Mouse (Mus musculus): ENCODE measurements around the gene Zfp114. TPM values are rescaled to one million over a fixed set of nuclear protein-coding genes. Genes with fewer than 3 reads are reported as not detected.

The Zfp114 gene
- polyA plus RNA-seq, 1 experiment from 2014 or later = 1.2 TPM

DNA sequence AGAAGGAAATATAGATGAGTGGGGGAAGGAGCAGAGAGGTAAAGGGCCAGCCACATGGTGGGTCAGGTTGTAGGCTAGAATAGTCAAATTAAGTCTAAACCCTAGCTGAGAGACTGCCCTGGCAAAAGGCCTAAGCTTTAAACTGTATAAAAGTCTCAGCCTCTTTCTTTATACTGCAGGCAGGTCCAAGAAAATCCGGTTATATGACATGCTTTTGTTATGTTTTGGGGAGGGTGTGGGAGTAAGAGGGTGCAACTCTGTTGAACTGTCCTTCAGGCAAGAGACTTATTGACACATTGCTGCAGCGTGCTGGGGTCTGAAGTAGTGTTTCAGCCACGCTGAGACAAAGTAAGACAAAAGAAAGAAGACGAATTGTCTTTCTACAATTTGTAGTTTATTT lies 2.7 kb upstream of the Zfp114 start:
- Histone ChIP-seq H3K9ac (ENCODE audit: low read length) (no peak overlapping the region), H3K9me3 (ENCODE audit: control insufficient read depth, low read length) (no peaks in the 10 kb centered on the region), H3K36me3 (ENCODE audit: control insufficient read depth, insufficient read depth, low read length) (no peaks in the 10 kb centered on the region), H3K4me1 (replicated peaks; ENCODE audit: control insufficient read depth, insufficient read depth) (no peaks in the 10 kb centered on the region), H3K4me2 (replicated peaks; ENCODE audit: low read depth) (no peak overlapping the region), H3K4me3 (ENCODE audit: low read depth, low read length) (no peak overlapping the region), H3K27me3 (ENCODE audit: control insufficient read depth, insufficient read depth, low read length) (no peaks in the 10 kb centered on the region), H3K27ac (replicated peaks) (no peak overlapping the region)
- DNase-seq (ENCODE audit: low spot score) (no peak), ATAC-seq (ENCODE audit: low FRiP score, low TSS enrichment) (no peak)
- TF ChIP-seq CTCF (IDR thresholded peaks at IDR 0.05; ENCODE audit: low read depth) = no peak
- TF ChIP-seq EP300 (optimal IDR thresholded peaks at IDR 0.05) = no peak
- 44% methylated on average over 4 of the region's 4 CpGs for WGBS

DNA sequence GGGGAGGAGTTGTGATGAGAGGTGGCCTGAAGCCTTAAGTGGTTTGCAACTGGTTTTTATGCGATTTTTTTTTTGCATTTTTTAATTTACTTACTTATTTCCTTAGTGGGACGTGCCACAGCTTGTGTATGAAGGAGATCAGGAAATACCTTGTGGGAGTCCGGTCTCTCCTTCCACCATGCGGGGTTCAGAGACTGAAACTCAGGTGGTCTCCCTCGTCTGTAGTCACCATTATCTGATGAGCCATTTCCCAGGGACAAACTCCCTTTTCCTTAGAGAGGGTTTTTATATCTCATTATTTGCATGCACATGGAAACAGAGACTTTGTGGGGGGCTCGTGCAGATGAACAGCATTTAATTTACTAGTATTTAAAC lies 464 bp downstream of the Zfp114 start:
- TF ChIP-seq EP300 (optimal IDR thresholded peaks at IDR 0.05) (no peak), CTCF (IDR thresholded peaks at IDR 0.05; ENCODE audit: low read depth) (no peak)
- ATAC-seq (ENCODE audit: low FRiP score, low TSS enrichment) = 0 out of 2 replicates have a peak, but pooled peaks have one; percentile 8
- Histone ChIP-seq H3K4me2 (replicated peaks; ENCODE audit: low read depth) (peak overlapping the region; percentile 50), H3K9ac (ENCODE audit: low read length) (peak overlapping the region; percentile 56; the same call in 1 of the 2 replicates), H3K4me1 (replicated peaks; ENCODE audit: control insufficient read depth, insufficient read depth) (no peaks in the 10 kb centered on the region), H3K36me3 (ENCODE audit: control insufficient read depth, insufficient read depth, low read length) (no peaks in the 10 kb centered on the region), H3K9me3 (ENCODE audit: control insufficient read depth, low read length) (no peaks in the 10 kb centered on the region), H3K4me3 (ENCODE audit: low read depth, low read length) (peak overlapping the region; percentile 61), H3K27me3 (ENCODE audit: control insufficient read depth, insufficient read depth, low read length) (no peaks in the 10 kb centered on the region), H3K27ac (replicated peaks) (no peak overlapping the region)
- DNase-seq (ENCODE audit: low spot score) = no peak
- 51% methylated on average over 6 of the region's 6 CpGs for WGBS

DNA sequence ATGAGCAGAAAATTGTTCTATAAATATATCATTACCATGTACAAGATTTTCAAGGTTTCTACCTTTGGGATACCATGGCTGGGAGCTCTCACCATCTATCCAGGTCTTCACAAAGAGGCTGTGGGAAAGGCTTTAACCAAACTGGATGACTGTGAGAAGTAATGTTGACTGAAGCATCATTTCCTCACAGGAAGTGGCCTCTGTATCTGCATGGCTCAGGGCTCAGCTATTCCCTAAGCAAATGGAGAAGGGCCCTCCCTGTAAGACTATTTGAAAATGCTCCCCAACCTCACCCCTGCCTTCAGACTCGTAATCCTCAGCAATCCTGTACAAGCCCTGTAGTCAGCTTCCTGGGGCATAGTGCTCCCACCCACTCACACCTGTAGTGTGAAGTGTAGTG lies 12.8 kb downstream of the Zfp114 start:
- DNase-seq (ENCODE audit: low spot score) = no peak
- Histone ChIP-seq H3K9ac (ENCODE audit: low read length) (no peak overlapping the region), H3K27ac (replicated peaks) (no peak overlapping the region), H3K4me3 (ENCODE audit: low read depth, low read length) (no peak overlapping the region), H3K36me3 (ENCODE audit: control insufficient read depth, insufficient read depth, low read length) (no peaks in the 10 kb centered on the region), H3K4me2 (replicated peaks; ENCODE audit: low read depth) (no peak overlapping the region), H3K27me3 (ENCODE audit: control insufficient read depth, insufficient read depth, low read length) (no peaks in the 10 kb centered on the region), H3K9me3 (ENCODE audit: control insufficient read depth, low read length) (no peaks in the 10 kb centered on the region), H3K4me1 (replicated peaks; ENCODE audit: control insufficient read depth, insufficient read depth) (no peaks in the 10 kb centered on the region)
- TF ChIP-seq EP300 (optimal IDR thresholded peaks at IDR 0.05) (no peak), CTCF (IDR thresholded peaks at IDR 0.05; ENCODE audit: low read depth) (no peak)
- 69% methylated on average over 1 of the region's 1 CpGs for WGBS
- no peak for ATAC-seq (ENCODE audit: low FRiP score, low TSS enrichment)

DNA sequence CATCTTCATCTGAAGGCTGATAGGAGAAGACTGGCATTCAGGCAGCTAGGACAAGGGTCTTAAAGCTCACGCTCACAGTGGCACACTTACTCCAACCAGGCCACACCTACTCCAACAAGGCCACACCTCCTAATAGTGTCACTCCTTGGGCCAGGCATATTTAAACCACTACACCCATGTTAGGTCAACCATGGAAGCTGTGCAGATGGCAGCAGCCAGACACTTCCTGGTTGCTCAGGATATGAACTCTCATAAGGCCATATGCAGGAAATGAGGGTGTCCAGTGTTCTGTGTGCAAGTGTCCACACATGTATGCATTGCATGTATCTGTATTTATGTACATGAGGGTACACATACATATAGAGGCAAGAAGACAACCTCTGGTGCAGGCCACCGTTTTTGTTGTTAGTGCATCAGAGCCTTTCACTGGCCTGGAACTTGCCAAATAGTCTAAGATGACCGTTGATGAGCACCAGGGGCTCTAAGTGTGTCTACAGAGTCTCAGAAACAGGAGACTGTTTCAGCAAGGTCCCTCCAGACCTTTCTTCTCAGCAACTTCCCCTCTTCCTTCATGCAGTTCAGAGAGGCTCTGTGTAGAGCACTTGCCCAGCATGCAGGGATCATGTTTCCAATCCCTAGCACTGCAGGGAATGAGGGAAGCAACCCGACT lies 14.2 kb downstream of the Zfp114 start:
- Histone ChIP-seq H3K27me3 (ENCODE audit: control insufficient read depth, insufficient read depth, low read length) (no peaks in the 10 kb centered on the region), H3K9ac (ENCODE audit: low read length) (no peak overlapping the region), H3K4me1 (replicated peaks; ENCODE audit: control insufficient read depth, insufficient read depth) (no peaks in the 10 kb centered on the region), H3K27ac (replicated peaks) (no peak overlapping the region), H3K4me2 (replicated peaks; ENCODE audit: low read depth) (no peak overlapping the region), H3K4me3 (ENCODE audit: low read depth, low read length) (no peak overlapping the region), H3K36me3 (ENCODE audit: control insufficient read depth, insufficient read depth, low read length) (peaks cover under 1% of the 10 kb centered on the region; the same call in 1 of the 2 replicates), H3K9me3 (ENCODE audit: control insufficient read depth, low read length) (no peaks in the 10 kb centered on the region)
- 67% methylated on average over 4 of the region's 4 CpGs for WGBS
- DNase-seq (ENCODE audit: low spot score) (no peak), ATAC-seq (ENCODE audit: low FRiP score, low TSS enrichment) (no peak)
- TF ChIP-seq EP300 (optimal IDR thresholded peaks at IDR 0.05) = no peak
- TF ChIP-seq CTCF (IDR thresholded peaks at IDR 0.05; ENCODE audit: low read depth) = no peak

DNA sequence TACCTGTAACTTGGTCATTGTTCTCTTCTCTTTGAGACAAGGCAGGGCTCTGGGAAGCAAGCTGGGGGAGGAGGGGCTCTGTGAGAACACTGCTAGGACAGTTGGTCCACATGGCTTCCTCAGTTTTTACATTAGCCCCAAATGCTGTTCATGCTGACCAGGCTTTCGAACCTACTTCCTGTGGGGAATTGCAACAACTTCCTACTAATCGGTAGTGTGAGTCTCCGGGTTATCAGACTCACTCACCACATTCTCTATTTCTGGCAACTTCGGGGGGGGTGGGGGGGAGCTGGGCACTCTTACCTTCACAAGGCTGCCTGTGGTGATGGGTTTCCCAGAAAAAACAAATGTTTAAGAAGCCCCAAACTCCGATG lies 14.7 kb downstream of the Zfp114 start:
- H3K4me3 ChIP-seq (ENCODE audit: low read depth, low read length) = no peak overlapping the region
- H3K9ac ChIP-seq (ENCODE audit: low read length) = no peak overlapping the region
- no peaks in the 10 kb centered on the region for H3K4me1 ChIP-seq (replicated peaks; ENCODE audit: control insufficient read depth, insufficient read depth)
- no peaks in the 10 kb centered on the region for H3K9me3 ChIP-seq (ENCODE audit: control insufficient read depth, low read length)
- DNase-seq (ENCODE audit: low spot score) (no peak), ATAC-seq (ENCODE audit: low FRiP score, low TSS enrichment) (no peak)
- no peak overlapping the region for H3K4me2 ChIP-seq (replicated peaks; ENCODE audit: low read depth)
- peaks cover 6% of the 10 kb centered on the region; the same call in 1 of the 2 replicates for H3K36me3 ChIP-seq (ENCODE audit: control insufficient read depth, insufficient read depth, low read length)
- 69% methylated on average over 5 of the region's 5 CpGs for WGBS
- TF ChIP-seq EP300 (optimal IDR thresholded peaks at IDR 0.05) = no peak
- TF ChIP-seq CTCF (IDR thresholded peaks at IDR 0.05; ENCODE audit: low read depth) = no peak
- no peak overlapping the region for H3K27ac ChIP-seq (replicated peaks)
- H3K27me3 ChIP-seq (ENCODE audit: control insufficient read depth, insufficient read depth, low read length) = no peaks in the 10 kb centered on the region

DNA sequence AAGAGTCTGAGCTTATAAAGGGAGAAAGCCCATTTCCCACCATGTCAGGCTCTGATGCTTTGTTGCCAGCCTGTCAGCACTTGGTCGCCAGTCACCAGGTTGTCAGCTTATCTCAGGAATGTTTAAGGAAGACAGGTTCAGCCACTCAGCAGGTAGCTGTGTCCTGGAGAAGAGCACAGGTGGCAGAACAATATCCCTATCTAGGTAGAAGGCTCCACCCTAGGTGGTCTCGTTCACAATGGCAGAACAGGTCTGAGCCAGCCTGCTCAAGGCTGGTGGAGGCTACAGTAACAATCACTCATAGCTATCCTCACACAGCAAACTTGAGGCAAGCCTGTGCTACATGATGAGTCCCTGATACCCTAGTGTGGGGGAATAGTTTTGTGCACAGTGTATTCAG lies 16.5 kb downstream of the Zfp114 start:
- H3K27ac ChIP-seq (replicated peaks) = no peak overlapping the region
- ATAC-seq (ENCODE audit: low FRiP score, low TSS enrichment) (no peak), DNase-seq (ENCODE audit: low spot score) (no peak)
- H3K9me3 ChIP-seq (ENCODE audit: control insufficient read depth, low read length) = no peaks in the 10 kb centered on the region
- H3K4me1 ChIP-seq (replicated peaks; ENCODE audit: control insufficient read depth, insufficient read depth) = no peaks in the 10 kb centered on the region
- H3K4me2 ChIP-seq (replicated peaks; ENCODE audit: low read depth) = no peak overlapping the region
- H3K27me3 ChIP-seq (ENCODE audit: control insufficient read depth, insufficient read depth, low read length) = no peaks in the 10 kb centered on the region
- H3K4me3 ChIP-seq (ENCODE audit: low read depth, low read length) = no peak overlapping the region
- H3K9ac ChIP-seq (ENCODE audit: low read length) = no peak overlapping the region
- 56% methylated on average over 2 of the region's 2 CpGs for WGBS
- TF ChIP-seq EP300 (optimal IDR thresholded peaks at IDR 0.05) (no peak), CTCF (IDR thresholded peaks at IDR 0.05; ENCODE audit: low read depth) (no peak)
- H3K36me3 ChIP-seq (ENCODE audit: control insufficient read depth, insufficient read depth, low read length) = peaks cover 7% of the 10 kb centered on the region; the same call in 1 of the 2 replicates

Data from stomach, postnatal 0 days (tissue).